Mouse (Mus musculus) kidney, adult 2 months (tissue): ENCODE measurements around the gene Aar2. TPM values are rescaled to one million over a fixed set of nuclear protein-coding genes. Genes with fewer than 3 reads are reported as not detected.

ENCODE experiments used
- DNase-seq: peaks from one replicate; pipeline ENCODE4 v3.0.0; 2021
- H3K27ac ChIP-seq: fragments of 200-500 bp; 2 replicates; pipeline ENCODE4 v1.5.1; 2012; ENCODE audit warnings: low read depth, low read length, control low read depth, inconsistent platforms; ENCODE audit not compliant: insufficient read depth
- H3K27me3 ChIP-seq: fragments of 200-500 bp; replicated peaks from 2 replicates; pipeline ENCODE4 v1.6.1; 2012; ENCODE audit warnings: mild to moderate bottlenecking, moderate library complexity, low read length, inconsistent platforms; ENCODE audit not compliant: control insufficient read depth, insufficient read depth
- H3K36me3 ChIP-seq: fragments of 200-500 bp; 2 replicates; pipeline ENCODE4 v1.6.1; 2012; ENCODE audit warnings: mild to moderate bottlenecking, moderate library complexity, low read length, inconsistent platforms; ENCODE audit not compliant: control insufficient read depth, insufficient read depth
- H3K4me1 ChIP-seq: fragments of 200-500 bp; 2 replicates; pipeline ENCODE4 v1.6.1; 2011; ENCODE audit warnings: low read length; ENCODE audit not compliant: control insufficient read depth, insufficient read depth
- H3K4me3 ChIP-seq: fragments of 200-500 bp; 2 replicates; pipeline ENCODE4 v1.5.1; 2011; ENCODE audit warnings: mild to moderate bottlenecking, low read depth, low read length, control low read depth; ENCODE audit not compliant: insufficient read depth
- CTCF ChIP-seq: fragments of 200-500 bp; conservative IDR thresholded peaks from 2 replicates; pipeline ENCODE4 v1.5.1; 2011; ENCODE audit warnings: low read depth, mild to moderate bottlenecking, control low read depth, low read length, moderate library complexity, mixed read lengths; ENCODE audit not compliant: insufficient read depth, insufficient read length
- POLR2A ChIP-seq: fragments of 200-500 bp; IDR thresholded peaks from one replicate; pipeline ENCODE4 v1.6.1; 2011; ENCODE audit warnings: low read depth, low read length, control low read depth
- WGBS: fragments of 180-500 bp; shearing (Covaris S2); methylation state at CpG from one replicate; pipeline ENCODE4 v1.1.7; 2018; 5-methylcytosine and 5-hydroxymethylcytosine counted together
- polyA plus RNA-seq: library from polyadenylated mRNA; depleted of rRNA; stranded (reverse); fragments of >200 nt; gene quantifications from 2 replicates; pipeline ENCODE4 v1.2.3, GENCODE M21; 2012; rRNA removed

The Aar2 gene
- 25.7 and 29.3 TPM in 2 replicates for polyA plus RNA-seq

DNA sequence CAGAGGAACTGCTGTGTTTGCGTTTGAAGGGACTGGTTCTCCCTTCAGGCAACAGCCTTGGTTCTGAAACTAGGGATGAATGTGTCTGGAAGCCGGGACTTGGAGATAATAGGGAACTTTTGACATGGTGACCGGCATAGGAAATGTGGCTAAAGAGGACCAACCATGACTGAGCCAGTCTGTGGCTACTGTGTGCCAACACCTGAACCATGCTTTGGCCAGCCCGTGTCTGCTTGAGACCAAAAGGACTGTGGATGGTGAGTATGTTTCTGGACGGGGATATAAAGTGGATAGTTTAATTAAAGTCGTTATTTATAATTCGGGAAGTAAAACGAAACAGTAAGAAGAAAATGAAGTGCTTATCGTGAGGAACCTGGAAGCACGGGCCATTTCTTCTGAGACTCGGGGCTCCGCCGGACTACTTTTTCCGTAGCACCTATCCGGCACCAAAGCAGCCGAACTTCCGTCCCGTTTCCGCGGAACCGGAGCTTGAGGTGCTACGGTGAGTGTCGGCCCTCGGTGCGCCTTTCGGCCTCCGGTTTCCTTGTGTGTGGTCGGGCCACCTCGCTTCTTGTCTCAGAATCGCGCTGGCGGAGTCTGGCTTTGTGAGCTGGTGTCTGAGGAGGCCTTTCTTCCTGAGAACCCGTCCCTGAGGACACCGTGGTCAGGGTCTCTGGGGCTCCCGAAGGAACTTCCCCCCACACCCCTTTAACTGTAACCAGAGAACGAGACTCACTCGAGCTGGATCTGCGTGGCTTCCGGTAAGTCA, at the start of gene Aar2:
Gene Aar2 (plus strand): TSS at position 462 of the 769 bp plus-strand sequence.
- DNase-seq = peak; percentile 88
- Histone ChIP-seq H3K27me3 (no peaks in the 10 kb centered on the region), H3K4me1 (peaks cover 6% of the 10 kb centered on the region; the same call in 1 of the 2 replicates), H3K27ac (peak within 1 kb of the TSS; percentile 72), H3K4me3 (peak within 1 kb of the TSS; percentile 94), H3K36me3 (no peaks in the 10 kb centered on the region)
- peak; percentile 63 for TF ChIP-seq POLR2A
- TF ChIP-seq CTCF = no peak
- WGBS = 4% methylated on average over 39 of the region's 39 CpGs

DNA sequence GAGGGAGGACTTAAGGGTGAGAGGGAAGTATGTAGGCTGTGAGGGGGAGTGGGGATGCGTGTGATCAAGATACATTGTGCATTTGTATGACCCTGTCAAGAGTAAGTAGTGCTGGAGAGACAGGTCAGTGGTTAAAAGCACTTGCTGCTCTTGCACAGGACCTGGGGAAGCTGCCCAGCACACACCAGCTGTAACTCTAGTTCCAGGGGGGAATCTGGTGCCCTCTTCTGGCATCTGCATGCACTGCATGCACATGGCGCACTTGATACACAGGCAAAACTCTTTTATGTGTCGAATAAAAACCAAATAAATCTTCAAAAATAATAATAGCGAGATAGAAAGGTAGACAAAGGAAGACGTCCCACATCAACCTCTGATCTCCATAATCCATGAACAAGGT, 49.5 kb upstream of the Aar2 start:
- Histone ChIP-seq H3K4me3 (no peak overlapping the region), H3K36me3 (no peaks in the 10 kb centered on the region), H3K27ac (no peak overlapping the region), H3K27me3 (no peaks in the 10 kb centered on the region), H3K4me1 (no peaks in the 10 kb centered on the region)
- WGBS = 65% methylated on average over 5 of the region's 5 CpGs
- DNase-seq = peak; percentile 63
- TF ChIP-seq CTCF = peak; percentile 85
- no peak for TF ChIP-seq POLR2A

DNA sequence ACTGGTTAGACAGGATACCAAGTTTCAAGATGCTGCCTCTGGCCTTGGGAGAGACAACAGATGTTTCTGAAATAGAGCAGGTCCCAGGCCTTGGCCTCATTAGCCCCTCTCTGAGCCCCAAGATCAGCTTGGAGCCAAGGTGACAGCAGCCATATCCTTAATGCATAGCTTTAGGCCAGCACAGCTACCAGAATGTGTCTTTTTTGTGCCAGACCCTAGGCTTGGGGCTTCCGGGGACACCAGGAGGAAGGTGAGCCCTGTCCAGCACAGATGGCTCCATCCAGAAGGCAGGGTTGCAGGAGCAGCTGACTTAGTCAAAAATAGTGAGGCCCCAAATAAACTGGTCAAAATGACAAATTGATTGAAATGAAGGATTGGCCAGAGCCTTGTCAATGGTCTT, 46.4 kb upstream of the Aar2 start:
- H3K36me3 ChIP-seq = no peaks in the 10 kb centered on the region
- 89% methylated on average over 1 of the region's 1 CpGs for WGBS
- no peak overlapping the region for H3K4me3 ChIP-seq
- no peaks in the 10 kb centered on the region for H3K27me3 ChIP-seq
- DNase-seq = no peak
- H3K27ac ChIP-seq = no peak overlapping the region
- H3K4me1 ChIP-seq = no peaks in the 10 kb centered on the region
- TF ChIP-seq CTCF (no peak), POLR2A (no peak)

DNA sequence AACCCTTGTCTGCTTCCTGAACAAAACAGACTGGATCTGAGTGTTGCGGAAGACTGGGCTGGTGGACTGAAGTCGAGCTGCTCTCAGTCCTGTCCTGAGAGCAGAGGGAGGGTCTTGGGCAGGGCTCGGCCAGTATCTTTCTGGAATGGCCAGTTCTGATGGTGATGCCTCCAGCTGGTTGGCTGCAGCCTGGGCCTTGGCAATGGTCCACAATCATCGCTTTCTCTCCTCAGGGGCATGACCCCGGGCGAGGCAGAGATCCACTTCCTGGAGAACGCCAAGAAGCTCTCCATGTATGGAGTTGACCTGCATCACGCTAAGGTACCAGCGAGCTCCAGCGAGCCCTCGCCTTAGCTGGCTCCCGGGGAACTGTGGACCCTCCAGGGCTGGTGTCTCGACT, 41.9 kb upstream of the Aar2 start:
- TF ChIP-seq CTCF (no peak), POLR2A (no peak)
- Histone ChIP-seq H3K27me3 (no peaks in the 10 kb centered on the region), H3K27ac (no peak overlapping the region), H3K36me3 (no peaks in the 10 kb centered on the region), H3K4me3 (no peak overlapping the region), H3K4me1 (no peaks in the 10 kb centered on the region)
- DNase-seq = no peak
- WGBS = 69% methylated on average over 13 of the region's 13 CpGs

DNA sequence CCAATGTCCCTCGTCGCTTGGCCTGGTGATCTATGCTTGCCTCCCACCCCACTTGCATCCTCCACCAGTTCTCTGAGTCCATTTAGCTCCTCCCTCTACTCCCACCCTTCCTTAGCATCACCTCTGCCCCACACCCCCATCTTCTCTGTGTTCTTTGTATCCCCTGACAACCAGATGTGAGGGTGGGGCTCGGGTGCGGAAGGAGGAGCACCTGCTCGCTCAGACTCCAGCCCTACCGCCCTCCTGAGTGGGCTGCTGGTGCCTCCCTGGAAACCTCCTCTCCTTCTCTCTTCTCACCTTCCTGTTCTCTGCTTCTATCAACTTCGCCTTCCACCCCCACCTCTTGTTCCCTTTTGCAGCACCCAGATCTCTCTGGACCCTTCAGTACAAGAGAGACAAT, 35.4 kb upstream of the Aar2 start:
- no peak for DNase-seq
- Histone ChIP-seq H3K36me3 (no peaks in the 10 kb centered on the region), H3K27ac (0 out of 2 replicates have a peak overlapping the region, but pooled peaks have one; percentile 7), H3K4me3 (no peak overlapping the region), H3K4me1 (no peaks in the 10 kb centered on the region; the same call in 1 of the 2 replicates), H3K27me3 (no peaks in the 10 kb centered on the region)
- TF ChIP-seq CTCF (no peak), POLR2A (no peak)
- 84% methylated on average over 7 of the region's 7 CpGs for WGBS

DNA sequence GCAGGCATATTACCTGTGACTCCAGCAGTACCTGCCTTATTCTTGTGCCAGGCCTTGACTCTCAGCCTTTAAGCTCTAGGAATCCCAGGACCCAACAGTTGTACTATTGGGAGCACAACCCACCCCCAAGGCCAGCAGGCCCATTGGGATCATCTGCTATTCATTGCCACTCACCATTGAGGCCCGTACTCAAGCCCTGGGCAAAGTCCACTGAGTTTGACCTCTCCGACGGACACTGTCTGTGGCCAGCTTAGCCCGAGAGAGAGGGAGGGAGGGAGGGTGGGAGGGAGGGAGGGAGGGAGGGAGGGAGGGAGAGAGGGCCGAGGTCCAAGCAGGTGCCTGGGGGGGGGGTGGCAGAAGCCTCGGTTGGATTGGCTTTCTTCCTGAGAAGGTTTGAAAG, 34.8 kb upstream of the Aar2 start:
- TF ChIP-seq CTCF = no peak
- no peak for TF ChIP-seq POLR2A
- Histone ChIP-seq H3K36me3 (no peaks in the 10 kb centered on the region), H3K4me1 (no peaks in the 10 kb centered on the region; the same call in 1 of the 2 replicates), H3K27me3 (no peaks in the 10 kb centered on the region), H3K4me3 (no peak overlapping the region), H3K27ac (0 out of 2 replicates have a peak overlapping the region, but pooled peaks have one; percentile 7)
- DNase-seq = peak; percentile 86
- WGBS = 34% methylated on average over 5 of the region's 6 CpGs

DNA sequence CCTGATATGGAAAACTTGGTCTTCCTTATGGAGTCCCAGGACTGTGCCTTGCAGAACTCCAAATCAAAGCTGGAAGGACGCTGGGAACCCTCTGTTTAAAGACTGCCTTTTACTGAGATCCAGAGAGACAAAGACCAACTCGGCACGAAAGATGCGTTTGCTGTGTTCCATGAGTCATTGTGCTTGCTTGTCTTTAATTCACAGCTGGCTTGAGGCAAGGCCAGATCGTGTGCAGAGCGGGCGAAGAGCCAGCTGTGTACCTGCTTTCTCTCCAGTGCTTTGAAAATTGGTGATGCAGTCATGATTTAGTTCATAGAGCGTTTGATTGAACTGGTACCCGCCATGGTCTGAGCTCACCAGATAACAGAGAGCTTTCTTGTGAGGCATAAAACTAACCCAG, 32.3 kb upstream of the Aar2 start:
- Histone ChIP-seq H3K4me3 (no peak overlapping the region), H3K27me3 (no peaks in the 10 kb centered on the region), H3K27ac (no peak overlapping the region), H3K4me1 (no peaks in the 10 kb centered on the region; the same call in 1 of the 2 replicates), H3K36me3 (no peaks in the 10 kb centered on the region; the same call in 1 of the 2 replicates)
- no peak for DNase-seq
- TF ChIP-seq CTCF = no peak
- TF ChIP-seq POLR2A = no peak
- 87% methylated on average over 9 of the region's 9 CpGs for WGBS
